Mouse (Mus musculus): ENCODE measurements around the gene Gipc3. TPM values are rescaled to one million over a fixed set of nuclear protein-coding genes. Genes with fewer than 3 reads are reported as not detected.

Gipc3 gene
- polyA plus RNA-seq, 1 experiment, result 0.10 TPM

GRCm38 (mm10) chr10:81356352-81356990 lies 13.4 kb upstream of the Gipc3 start:
- peaks cover 5% of the 10 kb centered on the region for H3K79me2 ChIP-seq (ENCODE audit: control insufficient read depth, insufficient read depth)
- no peak overlapping the region for H3ac ChIP-seq (ENCODE audit: control insufficient read depth, insufficient read length)
- H3K27me3 ChIP-seq (ENCODE audit: control insufficient read depth, insufficient read depth, insufficient read length), result no peaks in the 10 kb centered on the region
- TF ChIP-seq USF1 (IDR thresholded peaks at IDR 0.05; ENCODE audit: low read depth) (no peak), MYOD1 (IDR thresholded peaks at IDR 0.05; ENCODE audit: control insufficient read depth in 1 of 3, insufficient read length in 2 of 3, low read depth in 2 of 3) (peak in 2 of 3 experiments; percentile 44 to 88), SRF (IDR thresholded peaks at IDR 0.05; ENCODE audit: control insufficient read depth, insufficient read length, low read depth) (no peak), MAX (IDR thresholded peaks at IDR 0.05; ENCODE audit: low read depth) (no peak), POLR2AphosphoS2 (IDR thresholded peaks at IDR 0.05; ENCODE audit: insufficient read length, low read depth) (no peak), TCF3 (IDR thresholded peaks at IDR 0.05; ENCODE audit: insufficient read length, low read depth) (no peak), TCF12 (IDR thresholded peaks at IDR 0.05; ENCODE audit: insufficient read depth, poor library complexity, severe bottlenecking) (no peak), MYOG (IDR thresholded peaks at IDR 0.05; ENCODE audit: control insufficient read depth in 1 of 3, insufficient read depth in 1 of 3, insufficient read length in 2 of 3, low read depth in 2 of 3) (peak in 1 of 3 experiments; percentile 75)
- H3K4me3 ChIP-seq, result peak overlapping the region; percentile 55
- no peaks in the 10 kb centered on the region for H3K36me3 ChIP-seq (ENCODE audit: control insufficient read depth, insufficient read depth)
- peak overlapping the region; percentile 80 for H3K4me2 ChIP-seq (ENCODE audit: low read depth)

DNA sequence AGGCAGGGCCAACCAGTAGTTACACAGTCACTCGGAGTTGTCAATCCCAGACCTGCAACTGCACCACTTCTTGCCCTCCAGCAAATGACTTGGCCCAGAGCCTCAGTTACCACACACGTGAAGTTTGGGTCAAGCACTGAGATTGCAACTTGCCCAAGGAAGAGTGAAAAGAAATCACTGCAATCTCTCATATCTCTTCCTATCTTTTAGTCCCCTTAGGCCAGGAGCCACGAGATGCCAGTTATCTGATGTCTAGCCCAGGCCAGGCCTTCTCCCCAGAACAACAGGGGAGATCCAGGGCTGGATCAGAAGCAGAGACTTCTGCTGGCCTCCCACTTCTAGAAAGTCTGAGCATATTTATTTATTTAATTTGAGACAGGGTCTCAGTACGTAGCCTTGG lies 12.5 kb upstream of the Gipc3 start:
- no peak overlapping the region for H3ac ChIP-seq (ENCODE audit: control insufficient read depth, insufficient read length)
- H3K79me2 ChIP-seq (ENCODE audit: control insufficient read depth, insufficient read depth), result peaks cover 5% of the 10 kb centered on the region
- no peaks in the 10 kb centered on the region for H3K27me3 ChIP-seq (ENCODE audit: control insufficient read depth, insufficient read depth, insufficient read length)
- no peaks in the 10 kb centered on the region for H3K36me3 ChIP-seq (ENCODE audit: control insufficient read depth, insufficient read depth)
- no peak overlapping the region for H3K4me2 ChIP-seq (ENCODE audit: low read depth)
- TF ChIP-seq CEBPB (IDR thresholded peaks at IDR 0.05; ENCODE audit: insufficient read depth, poor library complexity, severe bottlenecking), result no peak
- TF ChIP-seq POLR2AphosphoS2 (IDR thresholded peaks at IDR 0.05; ENCODE audit: insufficient read length, low read depth), result no peak
- TF ChIP-seq TCF12 (IDR thresholded peaks at IDR 0.05; ENCODE audit: insufficient read depth, poor library complexity, severe bottlenecking), result no peak
- no peak for TF ChIP-seq MAX (IDR thresholded peaks at IDR 0.05; ENCODE audit: low read depth)
- no peak for TF ChIP-seq E2F4 (IDR thresholded peaks at IDR 0.05; ENCODE audit: insufficient read depth)
- TF ChIP-seq SRF (IDR thresholded peaks at IDR 0.05; ENCODE audit: control insufficient read depth, insufficient read length, low read depth), result no peak
- no peak for TF ChIP-seq MYOG (IDR thresholded peaks at IDR 0.05; ENCODE audit: control insufficient read depth in 1 of 3, insufficient read depth in 1 of 3, insufficient read length in 2 of 3, low read depth in 2 of 3)
- TF ChIP-seq REST (IDR thresholded peaks at IDR 0.05; ENCODE audit: insufficient read depth, insufficient read length), result no peak
- TF ChIP-seq POLR2A (IDR thresholded peaks at IDR 0.05; ENCODE audit: insufficient read length, low read depth), result no peak
- TF ChIP-seq TCF3 (IDR thresholded peaks at IDR 0.05; ENCODE audit: insufficient read length, low read depth), result no peak
- no peak for TF ChIP-seq MYOD1 (IDR thresholded peaks at IDR 0.05; ENCODE audit: control insufficient read depth in 1 of 3, insufficient read length in 2 of 3, low read depth in 2 of 3)
- no peak for TF ChIP-seq USF1 (IDR thresholded peaks at IDR 0.05; ENCODE audit: low read depth)
- H3K4me3 ChIP-seq, result no peak overlapping the region

- H3K79me2 ChIP-seq (ENCODE audit: control insufficient read depth, insufficient read depth), result peaks cover 5% of the 10 kb centered on the region
- no peak overlapping the region for H3K4me3 ChIP-seq
- H3K27me3 ChIP-seq (ENCODE audit: control insufficient read depth, insufficient read depth, insufficient read length), result no peaks in the 10 kb centered on the region
- TF ChIP-seq TCF12 (IDR thresholded peaks at IDR 0.05; ENCODE audit: insufficient read depth, poor library complexity, severe bottlenecking), result no peak
- TF ChIP-seq MAX (IDR thresholded peaks at IDR 0.05; ENCODE audit: low read depth), result no peak
- no peak for TF ChIP-seq SRF (IDR thresholded peaks at IDR 0.05; ENCODE audit: control insufficient read depth, insufficient read length, low read depth)
- TF ChIP-seq POLR2A (IDR thresholded peaks at IDR 0.05; ENCODE audit: insufficient read length, low read depth), result no peak
- no peak for TF ChIP-seq CEBPB (IDR thresholded peaks at IDR 0.05; ENCODE audit: insufficient read depth, poor library complexity, severe bottlenecking)
- no peak for TF ChIP-seq E2F4 (IDR thresholded peaks at IDR 0.05; ENCODE audit: insufficient read depth)
- TF ChIP-seq TCF3 (IDR thresholded peaks at IDR 0.05; ENCODE audit: insufficient read length, low read depth), result no peak
- H3K36me3 ChIP-seq (ENCODE audit: control insufficient read depth, insufficient read depth), result no peaks in the 10 kb centered on the region
- H3K4me2 ChIP-seq (ENCODE audit: low read depth), result no peak overlapping the region
- no peak overlapping the region for H3ac ChIP-seq (ENCODE audit: control insufficient read depth, insufficient read length)
Observed at GRCm38 (mm10) chr10:81354738-81355477, 11.8 kb upstream of the Gipc3 start.

GRCm38 (mm10) chr10:81351678-81352291 lies 8.7 kb upstream of the Gipc3 start:
- H3K36me3 ChIP-seq (ENCODE audit: control insufficient read depth, insufficient read depth), result peaks cover 9% of the 10 kb centered on the region
- no peaks in the 10 kb centered on the region for H3K79me2 ChIP-seq (ENCODE audit: control insufficient read depth, insufficient read depth)
- H3K4me2 ChIP-seq (ENCODE audit: low read depth), result peak overlapping the region; percentile 68
- no peak overlapping the region for H3ac ChIP-seq (ENCODE audit: control insufficient read depth, insufficient read length)
- no peak overlapping the region for H3K4me3 ChIP-seq
- TF ChIP-seq MYOG (IDR thresholded peaks at IDR 0.05; ENCODE audit: control insufficient read depth in 1 of 3, insufficient read depth in 1 of 3, insufficient read length in 2 of 3, low read depth in 2 of 3) (peak in 1 of 3 experiments; percentile 19), MYOD1 (IDR thresholded peaks at IDR 0.05; ENCODE audit: control insufficient read depth in 1 of 3, insufficient read length in 2 of 3, low read depth in 2 of 3) (peak in 2 of 3 experiments; percentile 30 to 54), POLR2AphosphoS2 (IDR thresholded peaks at IDR 0.05; ENCODE audit: insufficient read length, low read depth) (no peak)
- H3K27me3 ChIP-seq (ENCODE audit: control insufficient read depth, insufficient read depth, insufficient read length), result no peaks in the 10 kb centered on the region
